Mouse (Mus musculus) CH12.LX (cell line): ENCODE data around the gene Akap8l. TPM values are rescaled to one million over a fixed set of nuclear protein-coding genes. Genes with fewer than 3 reads are reported as not detected.

Experiments used
- DNase-seq: peaks from one replicate; pipeline ENCODE4 v3.0.0-alpha.2; 2013; ENCODE audit errors: extremely low read depth
- H3K27ac ChIP-seq: 2 replicates; pipeline ENCODE4 v1.5.1; 2012; ENCODE audit warnings: low read depth, mild to moderate bottlenecking, control low read depth, moderate library complexity; ENCODE audit not compliant: insufficient read depth
- H3K27me3 ChIP-seq: replicated peaks from 2 replicates; pipeline ENCODE3; 2012; ENCODE audit warnings: inconsistent platforms
- H3K36me3 ChIP-seq, 2 experiments: replicated peaks in 1 of 2; 2 replicates each; pipeline versions ENCODE3 to v1.6.1; 2012; ENCODE audit warnings: inconsistent platforms in 1 of 2, low read length in 1 of 2, mild to moderate bottlenecking in 1 of 2, mixed read lengths in 1 of 2, moderate library complexity in 1 of 2; ENCODE audit not compliant: control insufficient read depth in 1 of 2, insufficient read depth in 1 of 2
- H3K4me1 ChIP-seq, 2 experiments: 2 replicates each; pipeline ENCODE4 v1.6.1; 2012; ENCODE audit warnings: inconsistent platforms in 1 of 2, moderate library complexity in 1 of 2; ENCODE audit not compliant: insufficient read depth in 2 of 2, control insufficient read depth in 1 of 2
- H3K4me2 ChIP-seq: 2 replicates; pipeline ENCODE4 v1.6.1; 2012; ENCODE audit warnings: low read depth, mild to moderate bottlenecking, control low read depth; ENCODE audit not compliant: poor library complexity, insufficient read depth, severe bottlenecking
- H3K4me3 ChIP-seq, 3 experiments: fragments of 150-350 bp in 1 of 3; sonication (generic) in 1 of 3; replicated peaks in 1 of 3; 2 replicates each; pipeline versions ENCODE3 to v1.5.1; 2011 to 2012; ENCODE audit warnings: low read depth in 2 of 3, low read length in 2 of 3, mild to moderate bottlenecking in 2 of 3, moderate library complexity in 2 of 3, control low read depth in 1 of 3, improper control_type of control experiment in 1 of 3, inconsistent platforms in 1 of 3, mixed read lengths in 1 of 3; ENCODE audit not compliant: poor library complexity in 1 of 3
- H3K79me2 ChIP-seq: replicated peaks from 2 replicates; pipeline ENCODE4 v1.6.1; 2012; ENCODE audit warnings: mild to moderate bottlenecking, moderate library complexity; ENCODE audit not compliant: control insufficient read depth, poor library complexity, insufficient read depth, severe bottlenecking; ENCODE audit errors: extremely low read depth
- H3K9ac ChIP-seq: 2 replicates; pipeline ENCODE4 v1.6.1; 2012; ENCODE audit warnings: low read depth, mild to moderate bottlenecking, control low read depth, moderate library complexity; ENCODE audit not compliant: insufficient read depth
- H3K9me3 ChIP-seq: replicated peaks from 2 replicates; pipeline ENCODE3; 2012; ENCODE audit warnings: low read length, inconsistent platforms, mixed read lengths
- CHD1 ChIP-seq: IDR thresholded peaks from 2 replicates; pipeline ENCODE4 v1.6.1; 2012; ENCODE audit warnings: low read depth, low read length, improper control_type of control experiment, inconsistent platforms
- CHD2 ChIP-seq: IDR thresholded peaks from 2 replicates; pipeline ENCODE4 v1.6.1; 2011; ENCODE audit warnings: low read length, improper control_type of control experiment
- CTCF ChIP-seq, 2 experiments: IDR thresholded peaks in 1 of 2; conservative IDR thresholded peaks in 1 of 2; 2 replicates each; pipeline ENCODE4 v1.5.1; 2011 to 2012; ENCODE audit warnings: low read depth in 2 of 2, low read length in 2 of 2, improper control_type of control experiment in 1 of 2, inconsistent platforms in 1 of 2, mild to moderate bottlenecking in 1 of 2, moderate library complexity in 1 of 2
- ELF1 ChIP-seq: IDR thresholded peaks from 2 replicates; pipeline ENCODE4 v1.6.1; 2014; ENCODE audit warnings: low read depth, mild to moderate bottlenecking, inconsistent platforms, low read length, improper control_type of control experiment
- HCFC1 ChIP-seq: IDR thresholded peaks from 2 replicates; pipeline ENCODE4 v1.6.1; 2012; ENCODE audit warnings: low read depth, mild to moderate bottlenecking, inconsistent platforms, low read length, improper control_type of control experiment
- IRF4 ChIP-seq: IDR thresholded peaks from 2 replicates; pipeline ENCODE4 v1.6.1; 2014; ENCODE audit warnings: low read depth, mild to moderate bottlenecking, inconsistent platforms, low read length, improper control_type of control experiment
- JUND ChIP-seq: conservative IDR thresholded peaks from 2 replicates; pipeline ENCODE4 v1.6.1; 2011; ENCODE audit warnings: low read depth, low read length, improper control_type of control experiment
- MAFK ChIP-seq: IDR thresholded peaks from 2 replicates; pipeline ENCODE4 v1.6.1; 2011; ENCODE audit warnings: low read length, improper control_type of control experiment; ENCODE audit not compliant: insufficient replicate concordance
- MAZ ChIP-seq: IDR thresholded peaks from 2 replicates; pipeline ENCODE4 v1.6.1; 2012; ENCODE audit warnings: low read depth, mild to moderate bottlenecking, inconsistent platforms, low read length, improper control_type of control experiment, moderate library complexity
- MEF2A ChIP-seq: IDR thresholded peaks from 2 replicates; pipeline ENCODE4 v1.6.1; 2014; ENCODE audit warnings: low read depth, mild to moderate bottlenecking, inconsistent platforms, low read length, improper control_type of control experiment, borderline replicate concordance
- MYC ChIP-seq: IDR thresholded peaks from 2 replicates; pipeline ENCODE4 v1.6.1; 2011; ENCODE audit warnings: low read depth, mild to moderate bottlenecking, improper control_type of control experiment, low read length
- NELFE ChIP-seq: IDR thresholded peaks from 2 replicates; pipeline ENCODE4 v1.6.1; 2011; ENCODE audit warnings: low read depth, low read length, improper control_type of control experiment
- NRF1 ChIP-seq: IDR thresholded peaks from 2 replicates; pipeline ENCODE4 v1.6.1; 2014; ENCODE audit warnings: low read depth, mild to moderate bottlenecking, inconsistent platforms, low read length, improper control_type of control experiment, moderate library complexity
- PAX5 ChIP-seq: IDR thresholded peaks from 2 replicates; pipeline ENCODE4 v1.6.1; 2012; ENCODE audit warnings: low read length, inconsistent platforms, mixed read lengths
- POLR2A ChIP-seq: IDR thresholded peaks from 2 replicates; pipeline ENCODE4 v1.6.1; 2011; ENCODE audit warnings: low read depth, mild to moderate bottlenecking, improper control_type of control experiment, low read length
- POLR2AphosphoS2 ChIP-seq: IDR thresholded peaks from 2 replicates; pipeline ENCODE4 v1.6.1; 2011; ENCODE audit warnings: low read depth, low read length, improper control_type of control experiment
- RAD21 ChIP-seq: IDR thresholded peaks from 2 replicates; pipeline ENCODE4 v1.6.1; 2011; ENCODE audit warnings: low read depth, mild to moderate bottlenecking, low read length, improper control_type of control experiment, moderate library complexity
- SIN3A ChIP-seq: IDR thresholded peaks from 2 replicates; pipeline ENCODE4 v1.6.1; 2012; ENCODE audit warnings: low read length, improper control_type of control experiment, inconsistent platforms
- TBP ChIP-seq: conservative IDR thresholded peaks from 2 replicates; pipeline ENCODE4 v1.6.1; 2011; ENCODE audit warnings: low read depth, low read length, improper control_type of control experiment
- TCF12 ChIP-seq: IDR thresholded peaks from 2 replicates; pipeline ENCODE4 v1.6.1; 2014; ENCODE audit warnings: low read depth, mild to moderate bottlenecking, inconsistent platforms, low read length, improper control_type of control experiment
- ZKSCAN1 ChIP-seq: IDR thresholded peaks from 2 replicates; pipeline ENCODE4 v1.6.1; 2012; ENCODE audit warnings: low read depth, inconsistent platforms, low read length, improper control_type of control experiment, borderline replicate concordance
- ZNF384 ChIP-seq: IDR thresholded peaks from 2 replicates; pipeline ENCODE4 v1.6.1; 2012; ENCODE audit warnings: low read depth, low read length, improper control_type of control experiment, inconsistent platforms
- dilution Hi-C: fragments of 300-500 bp; cut with MboI; formaldehyde crosslinking; loops from 2 replicates; pipeline ENCODE4 v1.14.3; 2020; ENCODE audit warnings: low sequenced_read_pairs; ENCODE audit not compliant: extremely low pct_unique_long_range_greater_than_20kb, extremely low pct_ligation_motif_present
- in situ Hi-C: fragments of 300-500 bp; cut with MboI; formaldehyde crosslinking; loops from 3 replicates; pipeline ENCODE4 v1.14.3; 2019; ENCODE audit warnings: low sequenced_read_pairs, low pct_ligation_motif_present, low pct_unique_long_range_greater_than_20kb, mixed read lengths
- polyA plus RNA-seq: library from polyadenylated mRNA; unstranded; fragments of >175 nt; gene quantifications from 2 replicates; pipeline ENCODE4 v1.2.1, GENCODE M21; 2012; ENCODE audit warnings: low read depth; ENCODE audit not compliant: insufficient read length
- total RNA-seq, 2 experiments: library from RNA; depleted of rRNA; stranded (reverse); fragments of 300-350 nt in 1 of 2; fragments of >200 nt in 1 of 2; gene quantifications; 2 replicates each; pipeline ENCODE4 v1.2.3; 2012 to 2014

The Akap8l gene
- total and polyA plus RNA-seq, 3 experiments, result 29.6 to 43.4 (median 41.4) TPM

DNA sequence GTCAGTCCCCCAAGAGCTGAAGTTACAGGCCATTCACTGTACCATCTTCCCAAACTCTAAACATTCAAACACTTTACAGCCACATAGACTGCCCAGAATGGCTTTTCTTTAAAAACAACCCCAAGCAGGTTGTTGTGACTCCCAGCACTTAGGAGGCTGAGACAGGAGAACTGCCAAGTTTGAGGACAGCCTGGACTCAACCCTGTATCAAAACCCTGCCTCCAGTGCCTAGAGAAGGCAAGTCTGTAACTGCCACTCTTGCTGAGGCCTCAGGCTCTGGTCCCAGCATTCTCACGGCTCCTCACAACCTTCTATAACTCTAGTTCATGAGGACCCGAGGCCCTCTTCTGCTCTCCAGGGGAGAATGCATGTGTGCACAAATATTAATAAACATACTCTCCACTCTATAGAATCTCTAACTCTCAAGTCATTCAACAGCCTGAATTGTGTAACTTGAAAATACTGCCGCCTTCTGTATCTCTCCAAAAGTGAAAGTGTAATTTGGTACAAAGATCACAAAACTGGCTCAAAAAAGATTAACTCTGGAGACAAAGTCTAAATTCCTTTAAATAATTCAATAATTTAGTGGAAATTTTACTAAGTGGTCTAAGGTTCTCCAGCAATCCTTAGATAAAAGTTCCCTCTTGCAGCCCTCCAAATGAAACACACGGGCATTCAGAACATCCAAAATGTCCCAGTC, 68.6 kb downstream of the Akap8l start:
- Histone ChIP-seq H3K9me3 (no peaks in the 10 kb centered on the region), H3K79me2 (peaks cover 76% of the 10 kb centered on the region), H3K4me3 (peak overlapping the region in 2 of 3 experiments; percentile 2 to 21), H3K27me3 (no peaks in the 10 kb centered on the region)
- DNase-seq, result no peak
- TF ChIP-seq JUND, result no peak
- no peak for TF ChIP-seq CHD2
- TF ChIP-seq MYC, result no peak
- TF ChIP-seq CHD1, result no peak
- TF ChIP-seq HCFC1, result no peak
- TF ChIP-seq SIN3A, result no peak
- TF ChIP-seq NRF1, result no peak
- TF ChIP-seq MAZ, result no peak
- TF ChIP-seq TBP, result no peak
- TF ChIP-seq CTCF (conservative IDR thresholded peaks at IDR 0.05 in 1 of 2, IDR thresholded peaks at IDR 0.05 in 1 of 2; ENCODE audit: low read depth in 2 of 2, low read length in 2 of 2), result no peak
- TF ChIP-seq POLR2AphosphoS2, result no peak
- no peak for TF ChIP-seq ZNF384
- no peak for TF ChIP-seq NELFE
- no peak for TF ChIP-seq MAFK
- TF ChIP-seq, all 38 proteins: peak for 0
- peaks cover 8 to 39% of the 10 kb centered on the region in 2 experiments; a peak in 3 of 4 replicates for H3K4me1 ChIP-seq
- dilution Hi-C loops (no loop called here), in situ Hi-C loops (no loop called here)
- no peak overlapping the region for H3K27ac ChIP-seq
- H3K36me3 ChIP-seq, result peaks cover 0 to 11% of the 10 kb centered on the region in 2 experiments
- H3K9ac ChIP-seq, result peak overlapping the region; percentile 7; the same call in 1 of the 2 replicates
- H3K4me2 ChIP-seq, result peak overlapping the region; percentile 80

DNA sequence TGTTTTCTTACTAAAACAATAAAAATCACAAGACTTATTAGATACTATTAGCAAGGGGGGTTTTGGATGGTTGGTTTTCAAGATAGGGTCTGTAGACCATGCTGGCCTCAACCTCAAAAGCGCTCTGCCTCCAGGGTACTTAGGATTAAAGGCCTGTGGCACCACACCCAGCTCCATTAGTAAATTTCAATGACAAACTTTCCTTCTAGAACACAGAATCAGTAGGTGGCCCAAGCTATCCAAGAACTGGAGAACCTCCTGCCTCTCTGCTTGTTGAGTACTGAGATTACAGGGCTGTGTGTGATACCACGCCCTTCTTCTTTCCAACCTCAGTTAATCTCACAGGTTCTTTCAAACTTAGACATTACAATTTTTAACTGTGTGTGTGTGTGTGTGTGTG, 69.3 kb downstream of the Akap8l start:
- in situ Hi-C loops (no loop called here), dilution Hi-C loops (no loop called here)
- Histone ChIP-seq H3K4me3 (no peak overlapping the region), H3K4me1 (peaks cover 8 to 43% of the 10 kb centered on the region in 2 experiments; a peak in 3 of 4 replicates), H3K79me2 (peaks cover 83% of the 10 kb centered on the region), H3K27me3 (no peaks in the 10 kb centered on the region), H3K4me2 (peak overlapping the region; percentile 80), H3K9me3 (no peaks in the 10 kb centered on the region), H3K9ac (no peak overlapping the region; the same call in 1 of the 2 replicates), H3K36me3 (peaks cover 0 to 14% of the 10 kb centered on the region in 2 experiments), H3K27ac (no peak overlapping the region)
- no peak for DNase-seq
- no peak for TF ChIP-seq ELF1
- no peak for TF ChIP-seq TCF12
- TF ChIP-seq HCFC1, result no peak
- TF ChIP-seq ZKSCAN1, result no peak
- no peak for TF ChIP-seq MAFK
- no peak for TF ChIP-seq MEF2A
- no peak for TF ChIP-seq ZNF384
- no peak for TF ChIP-seq POLR2A
- TF ChIP-seq IRF4, result no peak
- no peak for TF ChIP-seq MYC
- no peak for TF ChIP-seq PAX5
- TF ChIP-seq TBP, result no peak
- no peak for TF ChIP-seq CHD2
- TF ChIP-seq RAD21, result no peak
